Mouse (Mus musculus): ENCODE results near the gene Cebpg. TPM values are rescaled to one million over a fixed set of nuclear protein-coding genes. Genes with fewer than 3 reads are reported as not detected.

Gene Cebpg
- polyA plus RNA-seq, 1 experiment from 2014 or later = 24.2 TPM

DNA sequence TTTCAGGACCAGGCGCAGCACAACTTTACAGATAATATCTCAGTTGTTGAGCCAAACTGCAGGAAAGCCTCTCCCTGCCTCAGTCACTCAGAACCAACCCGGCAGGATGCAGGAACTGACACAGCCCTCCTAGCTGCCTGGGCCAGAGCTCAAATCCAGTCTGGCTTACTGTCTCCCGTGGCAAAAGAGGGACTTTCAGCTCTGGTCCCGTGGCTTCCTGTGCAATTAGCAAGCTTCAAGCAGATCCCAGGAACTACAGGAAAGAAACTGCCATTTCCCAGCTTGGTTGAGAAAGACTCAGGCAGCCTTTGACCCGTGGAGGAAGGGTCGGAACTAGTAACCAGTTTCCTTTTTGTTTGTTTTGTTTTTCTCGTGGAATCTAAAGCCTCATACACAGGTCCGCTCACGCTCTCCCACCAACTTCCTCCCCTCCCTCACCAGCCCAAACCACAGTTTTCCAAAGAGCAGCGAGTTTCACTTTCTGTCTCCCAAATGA, 24.5 kb upstream of the Cebpg start:
- Histone ChIP-seq H3K9me3 (replicated peaks; ENCODE audit: control insufficient read depth, low read length, poor library complexity, severe bottlenecking) (no peaks in the 10 kb centered on the region), H3K27me3 (ENCODE audit: control insufficient read depth, insufficient read depth, low read depth, low read length) (no peaks in the 10 kb centered on the region), H3K4me2 (ENCODE audit: low read length) (no peak overlapping the region), H3K27ac (ENCODE audit: low read length) (no peak overlapping the region), H3K4me3 (ENCODE audit: low read depth, low read length) (no peak overlapping the region), H3K4me1 (ENCODE audit: control insufficient read depth, insufficient read depth, low read length) (peaks cover 3% of the 10 kb centered on the region), H3K36me3 (ENCODE audit: control insufficient read depth, insufficient read depth, low read length) (no peaks in the 10 kb centered on the region), H3K9ac (ENCODE audit: low read depth, low read length) (peak overlapping the region; percentile 14; the same call in 1 of the 2 replicates)
- no peak for ATAC-seq
- 51% methylated on average over 10 of the region's 10 CpGs for WGBS

DNA sequence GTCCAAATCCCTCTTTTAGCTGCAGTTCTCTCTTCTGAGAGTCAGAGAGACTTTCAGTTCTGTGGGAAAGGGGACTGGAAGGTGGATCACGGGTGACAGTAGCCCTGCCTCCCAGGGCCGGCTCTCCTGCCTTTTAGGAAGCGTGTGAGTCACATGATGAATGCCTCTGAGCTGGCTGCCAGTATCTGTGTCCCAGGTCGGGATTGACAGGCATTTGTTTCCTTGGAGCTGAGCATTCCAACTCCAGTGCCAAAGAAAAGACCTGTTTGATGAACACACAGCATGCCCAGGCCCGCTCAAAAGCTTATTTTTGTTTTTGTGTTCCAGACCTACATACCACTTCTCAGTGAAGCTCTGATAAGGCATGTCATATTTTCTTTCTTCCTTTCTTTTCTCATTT, 20.3 kb upstream of the Cebpg start:
- Histone ChIP-seq H3K27me3 (ENCODE audit: control insufficient read depth, insufficient read depth, low read depth, low read length) (no peaks in the 10 kb centered on the region), H3K9ac (ENCODE audit: low read depth, low read length) (no peak overlapping the region), H3K4me1 (ENCODE audit: control insufficient read depth, insufficient read depth, low read length) (no peaks in the 10 kb centered on the region), H3K4me2 (ENCODE audit: low read length) (no peak overlapping the region), H3K36me3 (ENCODE audit: control insufficient read depth, insufficient read depth, low read length) (no peaks in the 10 kb centered on the region), H3K27ac (ENCODE audit: low read length) (no peak overlapping the region), H3K4me3 (ENCODE audit: low read depth, low read length) (no peak overlapping the region), H3K9me3 (replicated peaks; ENCODE audit: control insufficient read depth, low read length, poor library complexity, severe bottlenecking) (no peaks in the 10 kb centered on the region)
- 33% methylated on average over 5 of the region's 5 CpGs for WGBS
- ATAC-seq = no peak

GRCm38 (mm10) chr7:35066640-35067212, 10.4 kb upstream of the Cebpg start:
- H3K4me3 ChIP-seq (ENCODE audit: low read depth, low read length) = no peak overlapping the region
- no peak for ATAC-seq
- H3K4me2 ChIP-seq (ENCODE audit: low read length) = no peak overlapping the region
- H3K9me3 ChIP-seq (replicated peaks; ENCODE audit: control insufficient read depth, low read length, poor library complexity, severe bottlenecking) = no peaks in the 10 kb centered on the region
- no peak overlapping the region for H3K9ac ChIP-seq (ENCODE audit: low read depth, low read length)
- no peaks in the 10 kb centered on the region for H3K4me1 ChIP-seq (ENCODE audit: control insufficient read depth, insufficient read depth, low read length)
- H3K27me3 ChIP-seq (ENCODE audit: control insufficient read depth, insufficient read depth, low read depth, low read length) = no peaks in the 10 kb centered on the region
- 41% methylated on average over 8 of the region's 8 CpGs for WGBS
- H3K36me3 ChIP-seq (ENCODE audit: control insufficient read depth, insufficient read depth, low read length) = no peaks in the 10 kb centered on the region
- no peak overlapping the region for H3K27ac ChIP-seq (ENCODE audit: low read length)

GRCm38 (mm10) chr7:35065958-35066357, 9.6 kb upstream of the Cebpg start:
- Histone ChIP-seq H3K4me3 (ENCODE audit: low read depth, low read length) (no peak overlapping the region), H3K4me2 (ENCODE audit: low read length) (no peak overlapping the region), H3K27ac (ENCODE audit: low read length) (no peak overlapping the region), H3K9ac (ENCODE audit: low read depth, low read length) (no peak overlapping the region), H3K27me3 (ENCODE audit: control insufficient read depth, insufficient read depth, low read depth, low read length) (no peaks in the 10 kb centered on the region), H3K9me3 (replicated peaks; ENCODE audit: control insufficient read depth, low read length, poor library complexity, severe bottlenecking) (no peaks in the 10 kb centered on the region), H3K36me3 (ENCODE audit: control insufficient read depth, insufficient read depth, low read length) (no peaks in the 10 kb centered on the region), H3K4me1 (ENCODE audit: control insufficient read depth, insufficient read depth, low read length) (no peaks in the 10 kb centered on the region)
- WGBS = 89% methylated on average over 3 of the region's 3 CpGs
- no peak for ATAC-seq

GRCm38 (mm10) chr7:35064286-35065258, 8.2 kb upstream of the Cebpg start:
- no peak overlapping the region for H3K4me2 ChIP-seq (ENCODE audit: low read length)
- H3K9ac ChIP-seq (ENCODE audit: low read depth, low read length) = no peak overlapping the region
- no peak overlapping the region for H3K27ac ChIP-seq (ENCODE audit: low read length)
- 75% methylated on average over 14 of the region's 14 CpGs for WGBS
- no peaks in the 10 kb centered on the region for H3K36me3 ChIP-seq (ENCODE audit: control insufficient read depth, insufficient read depth, low read length)
- no peaks in the 10 kb centered on the region for H3K9me3 ChIP-seq (replicated peaks; ENCODE audit: control insufficient read depth, low read length, poor library complexity, severe bottlenecking)
- H3K4me1 ChIP-seq (ENCODE audit: control insufficient read depth, insufficient read depth, low read length) = no peaks in the 10 kb centered on the region
- H3K27me3 ChIP-seq (ENCODE audit: control insufficient read depth, insufficient read depth, low read depth, low read length) = no peaks in the 10 kb centered on the region
- H3K4me3 ChIP-seq (ENCODE audit: low read depth, low read length) = no peak overlapping the region
- ATAC-seq = no peak

- WGBS = 72% methylated on average over 5 of the region's 5 CpGs
- Histone ChIP-seq H3K27ac (ENCODE audit: low read length) (no peak overlapping the region), H3K4me2 (ENCODE audit: low read length) (no peak overlapping the region), H3K9me3 (replicated peaks; ENCODE audit: control insufficient read depth, low read length, poor library complexity, severe bottlenecking) (no peaks in the 10 kb centered on the region), H3K4me1 (ENCODE audit: control insufficient read depth, insufficient read depth, low read length) (peaks cover 14% of the 10 kb centered on the region), H3K9ac (ENCODE audit: low read depth, low read length) (no peak overlapping the region), H3K4me3 (ENCODE audit: low read depth, low read length) (no peak overlapping the region), H3K36me3 (ENCODE audit: control insufficient read depth, insufficient read depth, low read length) (no peaks in the 10 kb centered on the region), H3K27me3 (ENCODE audit: control insufficient read depth, insufficient read depth, low read depth, low read length) (no peaks in the 10 kb centered on the region)
- ATAC-seq = no peak
These were observed 3.1 kb upstream of the Cebpg start for GRCm38 (mm10) chr7:35059467-35059866.

GRCm38 (mm10) chr7:35058329-35058728, 2.0 kb upstream of the Cebpg start:
- Histone ChIP-seq H3K27ac (ENCODE audit: low read length) (no peak overlapping the region), H3K9me3 (replicated peaks; ENCODE audit: control insufficient read depth, low read length, poor library complexity, severe bottlenecking) (no peaks in the 10 kb centered on the region), H3K36me3 (ENCODE audit: control insufficient read depth, insufficient read depth, low read length) (no peaks in the 10 kb centered on the region), H3K4me2 (ENCODE audit: low read length) (no peak overlapping the region), H3K4me1 (ENCODE audit: control insufficient read depth, insufficient read depth, low read length) (peaks cover 18% of the 10 kb centered on the region), H3K27me3 (ENCODE audit: control insufficient read depth, insufficient read depth, low read depth, low read length) (no peaks in the 10 kb centered on the region), H3K9ac (ENCODE audit: low read depth, low read length) (no peak overlapping the region), H3K4me3 (ENCODE audit: low read depth, low read length) (no peak overlapping the region)
- ATAC-seq = no peak
- WGBS = 80% methylated on average over 1 of the region's 1 CpGs

GRCm38 (mm10) chr7:35057569-35057968, 1.2 kb upstream of the Cebpg start:
- Histone ChIP-seq H3K4me2 (ENCODE audit: low read length) (no peak overlapping the region), H3K27me3 (ENCODE audit: control insufficient read depth, insufficient read depth, low read depth, low read length) (no peaks in the 10 kb centered on the region), H3K4me3 (ENCODE audit: low read depth, low read length) (no peak overlapping the region), H3K36me3 (ENCODE audit: control insufficient read depth, insufficient read depth, low read length) (no peaks in the 10 kb centered on the region), H3K9me3 (replicated peaks; ENCODE audit: control insufficient read depth, low read length, poor library complexity, severe bottlenecking) (no peaks in the 10 kb centered on the region), H3K9ac (ENCODE audit: low read depth, low read length) (no peak overlapping the region), H3K4me1 (ENCODE audit: control insufficient read depth, insufficient read depth, low read length) (peaks cover 18% of the 10 kb centered on the region), H3K27ac (ENCODE audit: low read length) (no peak overlapping the region)
- ATAC-seq = no peak
- 88% methylated on average over 4 of the region's 4 CpGs for WGBS

- 23% methylated on average over 10 of the region's 10 CpGs for WGBS
- ATAC-seq = peak; percentile 8; the same call in 1 of the 2 replicates
These were observed 626 bp upstream of the Cebpg start for GRCm38 (mm10) chr7:35056999-35057398.

More at GRCm38 (mm10) chr7:35056999-35057398, 626 bp upstream of the Cebpg start:
- Histone ChIP-seq H3K4me1 (ENCODE audit: control insufficient read depth, insufficient read depth, low read length) (peaks cover 18% of the 10 kb centered on the region), H3K9me3 (replicated peaks; ENCODE audit: control insufficient read depth, low read length, poor library complexity, severe bottlenecking) (no peaks in the 10 kb centered on the region), H3K4me3 (ENCODE audit: low read depth, low read length) (peak overlapping the region; percentile 81), H3K4me2 (ENCODE audit: low read length) (peak overlapping the region; percentile 79), H3K36me3 (ENCODE audit: control insufficient read depth, insufficient read depth, low read length) (no peaks in the 10 kb centered on the region), H3K27ac (ENCODE audit: low read length) (peak overlapping the region; percentile 42; the same call in 1 of the 2 replicates), H3K27me3 (ENCODE audit: control insufficient read depth, insufficient read depth, low read depth, low read length) (no peaks in the 10 kb centered on the region), H3K9ac (ENCODE audit: low read depth, low read length) (peak overlapping the region; percentile 87)

All from midbrain, embryonic 16.5 days (tissue).